Mouse (Mus musculus): ENCODE data around the gene 6030452D12Rik.

- no peak for TF ChIP-seq CTCF (IDR thresholded peaks at IDR 0.05; ENCODE audit: borderline replicate concordance, control insufficient read depth, extremely low read depth, insufficient read depth, low read length, poor library complexity)
- no peak for TF ChIP-seq POLR2A (IDR thresholded peaks at IDR 0.05; ENCODE audit: control insufficient read depth, extremely low read depth, insufficient read depth, low read length, poor library complexity)
Measured at GRCm38 (mm10) chr8:106526725-106527124, 26.4 kb downstream of the 6030452D12Rik start.

Data from thymus, adult 2 months (tissue).